Mouse (Mus musculus) stomach, embryonic 15.5 days (tissue): Measurements from ENCODE around the gene Msantd3. TPM values are rescaled to one million over a fixed set of nuclear protein-coding genes. Genes with fewer than 3 reads are reported as not detected.

Experiments
- ATAC-seq: fragments of 200-750 bp; cut with Nextera tagmentation; 2 replicates; pipeline ENCODE4 v1.8.0; 2017; ENCODE audit warnings: low read depth, moderate number of reproducible peaks, moderate TSS enrichment; ENCODE audit not compliant: insufficient read depth, low FRiP score
- H3K27ac ChIP-seq: fragments of 300-500 bp; sonication (generic); 2 replicates; pipeline ENCODE4 v1.5.1; 2015; ENCODE audit warnings: mild to moderate bottlenecking, inconsistent platforms
- H3K27me3 ChIP-seq: fragments of 300-500 bp; sonication (generic); replicated peaks from 2 replicates; pipeline ENCODE4 v1.6.1; 2015; ENCODE audit warnings: inconsistent platforms
- H3K36me3 ChIP-seq: fragments of 300-500 bp; sonication (generic); 2 replicates; pipeline ENCODE4 v1.6.1; 2015; ENCODE audit warnings: inconsistent platforms
- H3K4me1 ChIP-seq: fragments of 300-500 bp; sonication (generic); 2 replicates; pipeline ENCODE4 v1.6.1; 2015; ENCODE audit warnings: inconsistent platforms
- H3K4me2 ChIP-seq: fragments of 300-500 bp; sonication (generic); 2 replicates; pipeline ENCODE4 v1.6.1; 2015; ENCODE audit warnings: mild to moderate bottlenecking, inconsistent platforms
- H3K4me3 ChIP-seq: fragments of 300-500 bp; sonication (generic); replicated peaks from 2 replicates; pipeline ENCODE4 v1.5.1; 2015; ENCODE audit warnings: inconsistent platforms
- H3K9ac ChIP-seq: fragments of 300-500 bp; sonication (generic); 2 replicates; pipeline ENCODE4 v1.6.1; 2015; ENCODE audit warnings: inconsistent platforms
- H3K9me3 ChIP-seq: fragments of 300-500 bp; sonication (generic); 2 replicates; pipeline ENCODE4 v1.6.1; 2016; ENCODE audit warnings: inconsistent platforms
- WGBS: fragments of 180-500 bp; shearing (Covaris S2); methylation state at CpG from one replicate; pipeline ENCODE4 v1.1.7; 2015; 5-methylcytosine and 5-hydroxymethylcytosine counted together
- polyA plus RNA-seq: library from polyadenylated mRNA; unstranded; fragments of >200 nt; fragmentation: Nextera tagmentation; extraction: Ambion mirVana; gene quantifications from 2 replicates; pipeline ENCODE4 v1.2.1, GENCODE M21; 2015

The Msantd3 gene
- polyA plus RNA-seq, 1 experiment from 2014 or later = 20.7 TPM

GRCm38 (mm10) chr4:48542351-48542750 is 2.6 kb downstream of the Msantd3 start:
- no peak for ATAC-seq
- Histone ChIP-seq H3K27ac (no peak overlapping the region), H3K4me1 (peaks cover 25% of the 10 kb centered on the region), H3K4me3 (no peak overlapping the region), H3K36me3 (no peaks in the 10 kb centered on the region), H3K27me3 (no peaks in the 10 kb centered on the region), H3K9me3 (no peaks in the 10 kb centered on the region), H3K4me2 (peak overlapping the region; percentile 83), H3K9ac (no peak overlapping the region)
- 30% methylated on average over 5 of the region's 5 CpGs for WGBS

DNA sequence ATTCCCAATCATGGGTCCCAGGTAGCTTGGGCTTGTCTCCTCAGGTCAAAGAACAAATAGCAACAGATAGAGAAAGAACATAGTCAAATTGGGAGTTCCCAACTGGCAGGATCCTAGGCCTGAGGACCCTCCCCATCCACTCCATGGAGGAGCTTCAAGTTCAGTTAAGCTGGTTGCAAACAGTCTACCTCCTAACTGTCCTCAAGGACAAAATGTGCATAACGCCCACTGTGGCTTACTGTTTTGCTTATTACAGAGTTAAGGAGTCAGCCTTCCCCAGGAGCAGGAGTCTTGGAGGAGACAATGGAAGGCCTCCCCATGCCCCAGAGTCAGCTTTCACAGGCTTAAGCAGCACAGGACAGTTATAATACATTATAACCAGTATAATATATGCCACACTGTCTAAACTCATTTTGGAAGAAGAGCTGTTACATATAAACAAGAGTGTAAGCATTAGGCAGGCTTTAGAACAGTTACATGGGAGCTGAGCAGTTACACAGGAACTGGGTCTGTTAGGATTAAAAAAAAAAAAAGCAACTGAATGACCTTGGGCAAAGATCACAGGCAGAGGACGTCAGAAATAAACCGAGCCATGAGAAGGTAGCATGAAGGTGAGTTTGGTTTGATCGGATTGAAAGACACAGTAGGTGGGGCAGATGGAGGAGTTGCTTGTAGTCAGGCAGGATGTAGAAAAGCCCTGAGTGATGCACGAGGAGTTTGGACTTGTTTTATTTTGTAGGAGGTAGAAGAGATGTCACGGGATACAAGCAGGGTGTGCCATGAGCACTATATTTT is 3.5 kb downstream of the Msantd3 start:
- H3K9ac ChIP-seq = no peak overlapping the region
- no peak overlapping the region for H3K4me2 ChIP-seq
- no peaks in the 10 kb centered on the region for H3K27me3 ChIP-seq
- ATAC-seq = no peak
- H3K9me3 ChIP-seq = no peaks in the 10 kb centered on the region
- no peaks in the 10 kb centered on the region for H3K36me3 ChIP-seq
- H3K4me3 ChIP-seq = no peak overlapping the region
- 57% methylated on average over 6 of the region's 6 CpGs for WGBS
- H3K4me1 ChIP-seq = peaks cover 26% of the 10 kb centered on the region
- H3K27ac ChIP-seq = no peak overlapping the region

DNA sequence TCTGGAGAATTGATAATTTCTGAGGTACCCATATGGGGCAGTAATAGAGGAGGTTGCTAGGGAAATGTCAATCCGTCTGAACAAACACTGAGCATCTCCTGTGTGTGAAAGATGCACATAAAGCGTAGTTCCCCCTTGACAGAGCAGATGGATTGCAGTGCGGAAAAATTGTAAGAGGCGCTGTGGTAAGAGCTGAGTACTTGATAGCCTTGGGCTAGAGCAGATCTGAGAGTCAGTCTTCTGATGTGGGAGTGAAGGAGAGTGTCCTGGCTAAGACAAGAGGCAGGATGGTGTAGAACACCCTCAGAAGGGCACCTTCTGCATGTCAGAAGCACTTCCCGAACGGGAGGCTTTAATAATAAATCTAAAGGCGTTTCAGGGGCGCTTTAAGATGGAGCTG is 4.4 kb downstream of the Msantd3 start:
- ATAC-seq = no peak
- WGBS = 80% methylated on average over 8 of the region's 8 CpGs

DNA sequence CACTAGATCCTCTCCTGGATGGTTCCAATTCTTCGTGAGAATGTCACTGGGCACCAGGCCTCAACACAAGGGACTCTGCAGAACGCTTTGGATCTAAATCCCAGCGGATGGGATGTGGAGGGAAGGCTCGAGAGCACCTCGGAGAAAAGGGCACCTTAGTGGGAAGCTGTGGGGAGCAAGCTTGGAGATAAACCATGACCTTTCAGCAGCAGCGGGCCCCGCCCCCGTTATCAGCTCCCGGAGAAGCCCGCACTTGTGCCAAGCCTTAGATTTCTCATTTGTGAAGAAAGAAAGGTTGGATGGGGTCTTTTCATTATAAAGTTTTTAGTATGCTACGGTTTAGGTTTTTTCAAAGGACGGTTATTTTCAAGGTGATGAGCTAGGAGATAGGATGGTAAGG is 6.2 kb downstream of the Msantd3 start:
- ATAC-seq = no peak
- Histone ChIP-seq H3K4me2 (no peak overlapping the region), H3K27ac (no peak overlapping the region), H3K9me3 (no peaks in the 10 kb centered on the region), H3K36me3 (no peaks in the 10 kb centered on the region), H3K27me3 (no peaks in the 10 kb centered on the region), H3K4me3 (no peak overlapping the region), H3K9ac (no peak overlapping the region), H3K4me1 (peaks cover 30% of the 10 kb centered on the region)
- WGBS = 55% methylated on average over 12 of the region's 12 CpGs

More for the DNA sequence above, 4.4 kb downstream of the Msantd3 start:
- Histone ChIP-seq H3K9ac (no peak overlapping the region), H3K27ac (no peak overlapping the region), H3K27me3 (no peaks in the 10 kb centered on the region), H3K4me2 (no peak overlapping the region), H3K9me3 (no peaks in the 10 kb centered on the region), H3K4me1 (peaks cover 30% of the 10 kb centered on the region), H3K36me3 (no peaks in the 10 kb centered on the region), H3K4me3 (no peak overlapping the region)

- peaks cover 25% of the 10 kb centered on the region for H3K4me1 ChIP-seq
- no peak overlapping the region for H3K9ac ChIP-seq
- no peaks in the 10 kb centered on the region for H3K36me3 ChIP-seq
- whole genome bisulfite sequencing = 78% methylated on average over 9 of the region's 9 CpGs
- no peak overlapping the region for H3K27ac ChIP-seq
- no peaks in the 10 kb centered on the region for H3K27me3 ChIP-seq
- no peak overlapping the region for H3K4me3 ChIP-seq
- ATAC-seq = no peak
- H3K4me2 ChIP-seq = no peak overlapping the region
- H3K9me3 ChIP-seq = no peaks in the 10 kb centered on the region
These were observed 7.1 kb downstream of the Msantd3 start for GRCm38 (mm10) chr4:48546568-48547496.

DNA sequence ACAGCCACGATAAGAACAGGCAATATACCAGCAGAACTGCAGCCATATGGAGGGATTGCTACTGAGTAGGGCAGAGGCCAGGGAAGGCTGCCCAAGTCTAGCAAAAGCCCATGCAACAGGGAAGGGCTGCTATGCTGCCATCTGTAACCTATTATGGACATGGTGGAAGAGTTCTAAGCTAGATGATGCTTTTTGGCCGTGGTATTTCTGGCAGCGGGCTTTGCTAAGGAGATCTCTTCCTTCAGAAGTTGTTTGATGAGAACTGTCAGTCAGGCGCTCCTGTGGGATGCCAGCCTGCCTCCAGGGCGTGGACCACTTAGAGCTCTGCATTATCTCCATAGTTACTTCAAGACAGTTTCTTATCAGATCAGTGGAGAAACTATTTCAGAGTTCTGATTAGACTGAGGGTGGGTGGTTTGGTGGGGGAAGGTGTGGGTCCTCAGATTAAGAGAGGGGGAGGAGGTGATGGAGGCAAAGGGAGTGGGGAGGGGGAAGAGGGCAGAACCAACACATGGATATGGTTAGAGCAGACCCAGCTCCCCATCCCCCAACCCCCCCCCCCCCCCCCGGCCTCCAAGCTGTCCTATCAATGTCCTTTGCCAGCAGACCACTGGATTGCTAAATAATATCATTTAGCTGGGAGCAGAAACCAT is 8.8 kb downstream of the Msantd3 start:
- Histone ChIP-seq H3K27me3 (no peaks in the 10 kb centered on the region), H3K4me2 (no peak overlapping the region), H3K4me1 (peaks cover 11% of the 10 kb centered on the region; the same call in 1 of the 2 replicates), H3K36me3 (peaks cover 11% of the 10 kb centered on the region; the same call in 1 of the 2 replicates), H3K4me3 (no peak overlapping the region), H3K9me3 (no peaks in the 10 kb centered on the region), H3K9ac (no peak overlapping the region), H3K27ac (no peak overlapping the region)
- WGBS = 55% methylated on average over 6 of the region's 6 CpGs
- ATAC-seq = no peak

GRCm38 (mm10) chr4:48549661-48550060 is 9.9 kb downstream of the Msantd3 start:
- Histone ChIP-seq H3K4me2 (no peak overlapping the region), H3K27ac (no peak overlapping the region), H3K4me1 (peaks cover 11% of the 10 kb centered on the region; the same call in 1 of the 2 replicates), H3K27me3 (no peaks in the 10 kb centered on the region), H3K9ac (no peak overlapping the region), H3K4me3 (no peak overlapping the region), H3K9me3 (no peaks in the 10 kb centered on the region), H3K36me3 (peaks cover 13% of the 10 kb centered on the region; the same call in 1 of the 2 replicates)
- 61% methylated on average over 5 of the region's 5 CpGs for WGBS
- ATAC-seq = no peak

DNA sequence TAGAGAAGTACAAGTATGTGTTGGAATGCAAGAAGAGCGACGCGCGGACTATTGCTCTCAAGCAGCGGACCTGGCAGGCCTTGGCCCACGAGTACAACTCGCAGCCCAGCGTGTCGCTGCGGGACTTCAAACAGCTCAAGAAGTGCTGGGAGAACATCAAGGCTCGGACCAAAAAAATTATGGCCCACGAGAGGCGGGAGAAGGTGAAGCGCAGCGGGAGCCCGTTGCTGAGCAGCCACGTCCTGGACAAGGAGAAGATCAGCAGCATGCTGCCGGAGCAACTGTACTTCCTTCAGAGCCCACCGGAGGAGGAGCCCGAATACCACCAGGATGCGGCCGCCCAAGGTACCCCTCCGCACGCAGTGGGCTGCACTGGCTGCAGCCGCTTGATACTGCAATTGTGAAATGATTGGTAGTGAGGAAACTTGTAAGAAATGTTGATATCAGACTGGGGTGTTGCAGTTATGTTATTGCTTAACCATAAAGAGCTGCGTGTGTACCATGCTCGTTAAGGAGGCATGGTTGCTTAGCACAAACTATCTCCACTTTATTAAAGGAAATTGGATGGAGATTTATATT is 12.8 kb downstream of the Msantd3 start:
- no peak overlapping the region for H3K4me2 ChIP-seq
- no peaks in the 10 kb centered on the region for H3K27me3 ChIP-seq
- no peak for ATAC-seq
- WGBS = 93% methylated on average over 27 of the region's 27 CpGs
- H3K27ac ChIP-seq = no peak overlapping the region
- H3K4me1 ChIP-seq = peaks cover 5% of the 10 kb centered on the region; the same call in 1 of the 2 replicates
- H3K9me3 ChIP-seq = no peaks in the 10 kb centered on the region
- no peak overlapping the region for H3K9ac ChIP-seq
- H3K36me3 ChIP-seq = peaks cover 13% of the 10 kb centered on the region; the same call in 1 of the 2 replicates
- H3K4me3 ChIP-seq = no peak overlapping the region

GRCm38 (mm10) chr4:48554132-48554531 is 14.4 kb downstream of the Msantd3 start:
- 83% methylated on average over 7 of the region's 7 CpGs for WGBS
- H3K4me2 ChIP-seq = no peak overlapping the region
- H3K4me1 ChIP-seq = no peaks in the 10 kb centered on the region
- H3K27me3 ChIP-seq = no peaks in the 10 kb centered on the region
- peaks cover 13% of the 10 kb centered on the region; the same call in 1 of the 2 replicates for H3K36me3 ChIP-seq
- no peak overlapping the region for H3K27ac ChIP-seq
- H3K9ac ChIP-seq = no peak overlapping the region
- H3K9me3 ChIP-seq = no peaks in the 10 kb centered on the region
- ATAC-seq = no peak
- H3K4me3 ChIP-seq = no peak overlapping the region

DNA sequence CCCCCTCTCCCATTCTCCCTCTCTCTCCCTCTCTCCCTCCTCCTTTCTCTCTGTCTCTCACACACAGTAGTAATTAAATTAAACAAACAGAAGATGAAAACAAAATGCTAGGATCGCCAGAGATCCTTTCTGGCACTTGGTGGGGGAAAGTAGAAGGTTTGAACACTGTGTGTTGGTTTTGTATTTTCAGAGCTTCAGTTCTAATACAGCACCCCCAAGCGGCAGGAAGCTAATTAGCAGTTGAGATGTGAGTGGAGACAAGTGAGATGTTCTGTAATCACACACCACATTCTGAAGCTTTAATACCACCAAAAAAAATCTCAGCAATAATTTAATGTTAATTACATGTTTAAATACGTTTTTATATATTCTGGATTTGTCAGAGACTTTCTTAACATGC is 16.0 kb downstream of the Msantd3 start:
- WGBS = 22% methylated on average over 3 of the region's 3 CpGs
- no peak overlapping the region for H3K27ac ChIP-seq
- no peaks in the 10 kb centered on the region for H3K9me3 ChIP-seq
- no peak overlapping the region for H3K9ac ChIP-seq
- H3K4me1 ChIP-seq = no peaks in the 10 kb centered on the region
- no peak overlapping the region for H3K4me2 ChIP-seq
- H3K36me3 ChIP-seq = peaks cover 13% of the 10 kb centered on the region; the same call in 1 of the 2 replicates
- ATAC-seq = no peak
- H3K4me3 ChIP-seq = no peak overlapping the region
- H3K27me3 ChIP-seq = no peaks in the 10 kb centered on the region

- WGBS = 85% methylated on average over 14 of the region's 14 CpGs
- Histone ChIP-seq H3K4me1 (no peaks in the 10 kb centered on the region), H3K36me3 (no peaks in the 10 kb centered on the region), H3K4me2 (no peak overlapping the region), H3K9ac (no peak overlapping the region), H3K27ac (no peak overlapping the region), H3K27me3 (no peaks in the 10 kb centered on the region), H3K4me3 (no peak overlapping the region), H3K9me3 (no peaks in the 10 kb centered on the region)
- ATAC-seq = no peak
These were observed 19.9 kb downstream of the Msantd3 start for GRCm38 (mm10) chr4:48559652-48560051.
